Mouse (Mus musculus) liver, embryonic 16.5 days (tissue): ENCODE measurements at regions not wholly inside any gene's neighbourhood (a gene's known extent, or its start where the extent isn't known, plus 50 kb on each side); places are given as distances from the start of the nearest gene placed in this dataset.
A peak's percentile ranks its signal among the peaks of the same experiment; 100 is the strongest.

Source experiments
- ATAC-seq: fragments of 200-750 bp; cut with Nextera tagmentation; 2 replicates; pipeline ENCODE4 v1.8.0; 2017; ENCODE audit warnings: low read depth, mild to moderate bottlenecking, moderate number of reproducible peaks, moderate library complexity
- H3K27ac ChIP-seq: fragments of 300-500 bp; sonication (generic); 2 replicates; pipeline ENCODE4 v1.5.1; 2014; ENCODE audit warnings: mild to moderate bottlenecking, low read length
- H3K27me3 ChIP-seq: fragments of 300-500 bp; sonication (generic); 2 replicates; pipeline ENCODE4 v1.6.1; 2014; ENCODE audit warnings: low read depth, low read length, mixed read lengths; ENCODE audit not compliant: control insufficient read depth, insufficient read depth
- H3K36me3 ChIP-seq: fragments of 300-500 bp; sonication (generic); 2 replicates; pipeline ENCODE4 v1.6.1; 2014; ENCODE audit warnings: mild to moderate bottlenecking; ENCODE audit not compliant: control insufficient read depth, insufficient read depth
- H3K4me1 ChIP-seq: fragments of 300-500 bp; sonication (generic); 2 replicates; pipeline ENCODE4 v1.6.1; 2014; ENCODE audit warnings: low read depth, low read length, mixed read lengths; ENCODE audit not compliant: control insufficient read depth
- H3K4me2 ChIP-seq: fragments of 300-500 bp; sonication (generic); 2 replicates; pipeline ENCODE4 v1.6.1; 2014; ENCODE audit warnings: low read depth, low read length, mixed read lengths
- H3K4me3 ChIP-seq: fragments of 300-500 bp; sonication (generic); 2 replicates; pipeline ENCODE4 v1.5.1; 2014; ENCODE audit warnings: low read depth, mild to moderate bottlenecking, low read length
- H3K9ac ChIP-seq: fragments of 300-500 bp; sonication (generic); 2 replicates; pipeline ENCODE4 v1.6.1; 2014; ENCODE audit warnings: low read depth, low read length
- H3K9me3 ChIP-seq: fragments of 300-500 bp; sonication (generic); replicated peaks from 2 replicates; pipeline ENCODE4 v1.6.1; 2016; ENCODE audit warnings: low read length; ENCODE audit not compliant: control insufficient read depth
- WGBS: fragments of 180-500 bp; shearing (Covaris S2); extraction: QIAGEN DNeasy Blood & Tissue Kit; methylation state at CpG from one replicate; pipeline ENCODE4 v1.1.7; 2014; ENCODE audit not compliant: insufficient replicate concordance; 5-methylcytosine and 5-hydroxymethylcytosine counted together
- microRNA counts: library from miRNA; unstranded; fragments of <30 nt; microRNA quantifications from one replicate; lab custom pipeline; 2016
- microRNA-seq: library from miRNA; unstranded; fragments of <30 nt; microRNA quantifications from one replicate; pipeline ENCODE4, GENCODE M21; 2016

DNA sequence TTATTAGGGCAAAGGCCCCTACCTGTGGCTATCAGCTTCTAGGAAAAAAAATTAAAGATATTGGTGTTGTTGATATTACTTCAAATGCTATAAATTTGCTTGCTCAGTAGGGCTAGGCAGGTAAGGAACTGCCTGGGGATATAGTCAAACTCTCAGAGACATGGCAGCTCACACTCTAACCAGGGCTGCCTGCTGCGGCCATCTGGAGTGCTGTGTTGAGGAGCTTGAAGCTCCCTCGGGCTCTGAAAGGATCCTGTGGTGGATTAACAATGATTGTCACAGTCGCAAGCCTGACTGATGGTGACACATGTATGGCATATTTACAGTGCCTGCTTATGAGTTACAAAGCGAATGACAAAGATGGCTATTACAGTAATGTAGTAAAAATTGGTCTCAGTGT, 64.2 kb upstream of the Camk1g start:
- ATAC-seq = no peak
- Histone ChIP-seq H3K9ac (no peak overlapping the region), H3K4me1 (no peaks in the 10 kb centered on the region), H3K27ac (no peak overlapping the region), H3K4me3 (no peak overlapping the region), H3K36me3 (no peaks in the 10 kb centered on the region), H3K9me3 (no peaks in the 10 kb centered on the region), H3K4me2 (no peak overlapping the region), H3K27me3 (no peaks in the 10 kb centered on the region)
- WGBS = 57% methylated on average over 4 of the region's 4 CpGs

DNA sequence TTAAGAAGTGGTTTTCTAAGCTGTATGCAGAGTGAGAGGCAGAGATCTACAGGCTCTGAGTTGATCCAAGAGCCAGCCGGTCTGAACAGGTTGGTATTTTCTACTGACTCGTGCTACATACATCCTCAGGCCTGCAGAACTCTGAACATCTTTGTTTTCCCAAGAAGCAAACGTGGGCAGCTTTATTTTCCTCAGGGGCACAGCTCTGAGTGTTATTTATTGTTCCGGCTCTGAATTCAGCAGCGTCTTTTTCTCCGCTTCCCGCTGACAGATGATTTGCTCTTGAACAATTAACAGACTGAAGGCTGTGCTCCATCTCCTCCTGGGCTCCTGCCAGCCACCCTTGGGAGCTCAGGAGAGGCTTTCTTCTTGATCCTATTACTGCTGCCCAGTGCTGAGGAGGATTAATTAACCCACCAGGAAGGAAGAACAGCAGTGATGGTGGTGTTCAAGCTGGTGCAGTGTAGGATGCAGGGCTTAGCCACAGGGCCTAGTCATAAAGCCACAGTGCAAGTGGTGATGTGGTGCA, 63.5 kb upstream of the Camk1g start:
- no peaks in the 10 kb centered on the region for H3K27me3 ChIP-seq
- ATAC-seq = no peak
- H3K4me2 ChIP-seq = no peak overlapping the region
- no peak overlapping the region for H3K4me3 ChIP-seq
- H3K9ac ChIP-seq = no peak overlapping the region
- 58% methylated on average over 7 of the region's 7 CpGs for WGBS
- no peaks in the 10 kb centered on the region for H3K9me3 ChIP-seq
- no peak overlapping the region for H3K27ac ChIP-seq
- H3K36me3 ChIP-seq = no peaks in the 10 kb centered on the region
- H3K4me1 ChIP-seq = no peaks in the 10 kb centered on the region

DNA sequence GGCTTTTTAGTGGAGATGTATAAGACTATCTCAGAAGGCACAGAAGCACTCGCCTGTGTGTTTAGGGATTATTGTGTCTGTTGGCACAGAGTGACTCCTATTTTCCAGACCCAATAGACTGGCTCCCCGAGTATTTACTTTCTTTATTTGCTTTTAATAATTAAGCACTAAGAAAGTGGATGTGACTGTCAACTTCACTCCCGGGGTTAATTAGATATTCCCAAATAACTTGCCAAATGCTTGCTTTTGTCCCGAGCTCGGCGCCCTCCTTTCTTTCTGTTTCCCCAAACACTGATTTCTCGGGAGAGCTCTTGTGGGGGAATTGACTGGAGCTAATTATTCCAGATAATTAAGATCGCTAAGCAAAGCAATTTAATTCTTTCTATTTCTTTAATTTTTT, 60.1 kb upstream of the Camk1g start:
- H3K4me3 ChIP-seq = no peak overlapping the region
- H3K9me3 ChIP-seq = no peaks in the 10 kb centered on the region
- no peaks in the 10 kb centered on the region for H3K27me3 ChIP-seq
- H3K4me1 ChIP-seq = no peaks in the 10 kb centered on the region
- no peak overlapping the region for H3K4me2 ChIP-seq
- no peaks in the 10 kb centered on the region for H3K36me3 ChIP-seq
- H3K27ac ChIP-seq = no peak overlapping the region
- WGBS = 51% methylated on average over 8 of the region's 8 CpGs
- no peak overlapping the region for H3K9ac ChIP-seq
- no peak for ATAC-seq

DNA sequence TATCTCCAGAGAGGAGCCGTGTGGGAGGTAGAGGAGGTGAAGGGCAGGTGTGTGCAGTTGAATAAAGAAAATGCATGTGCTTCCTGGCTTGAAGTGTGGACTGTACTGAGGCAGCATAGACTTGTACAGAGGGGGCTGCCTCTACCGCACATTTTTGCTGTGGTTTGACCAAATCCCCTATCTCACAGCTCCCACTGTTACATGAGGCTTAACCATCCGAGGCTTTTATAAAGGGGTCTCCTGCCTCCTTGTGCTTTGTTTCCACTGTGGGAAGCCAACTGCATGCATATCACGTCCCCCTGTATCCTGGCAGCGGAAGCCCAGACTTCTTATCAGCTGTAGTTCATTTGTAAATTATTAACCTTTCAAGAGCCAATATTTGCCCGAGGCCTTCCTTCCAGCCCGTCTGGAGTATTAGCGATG, 53.6 kb upstream of the Camk1g start:
- Histone ChIP-seq H3K27ac (no peak overlapping the region), H3K4me3 (no peak overlapping the region), H3K9me3 (no peaks in the 10 kb centered on the region), H3K27me3 (no peaks in the 10 kb centered on the region), H3K4me2 (peak overlapping the region; percentile 33; the same call in 1 of the 2 replicates), H3K9ac (no peak overlapping the region), H3K4me1 (no peaks in the 10 kb centered on the region; the same call in 1 of the 2 replicates), H3K36me3 (no peaks in the 10 kb centered on the region)
- ATAC-seq = peak; percentile 63
- 27% methylated on average over 8 of the region's 8 CpGs for WGBS

DNA sequence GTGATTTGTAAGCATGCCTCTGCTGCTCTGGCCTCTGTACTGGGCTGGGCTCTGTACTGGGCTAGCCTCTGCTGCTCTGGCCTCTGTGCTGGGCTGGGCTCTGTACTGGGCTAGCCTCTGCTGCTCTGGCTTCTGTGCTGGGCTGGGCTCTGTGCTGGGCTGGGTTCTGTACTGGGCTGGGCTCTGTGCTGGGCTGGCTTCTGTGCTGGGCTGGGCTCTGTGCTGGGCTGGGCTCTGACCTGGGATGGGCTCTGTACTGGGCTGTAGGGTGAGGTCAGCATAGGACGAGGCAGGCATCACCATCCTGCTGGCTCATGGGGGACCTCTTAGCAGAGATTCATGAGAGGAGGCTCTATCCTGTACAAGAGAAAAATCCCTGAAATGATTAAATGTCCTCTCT, 52.8 kb upstream of the Camk1g start:
- peak; percentile 26; the same call in 1 of the 2 replicates for ATAC-seq

DNA sequence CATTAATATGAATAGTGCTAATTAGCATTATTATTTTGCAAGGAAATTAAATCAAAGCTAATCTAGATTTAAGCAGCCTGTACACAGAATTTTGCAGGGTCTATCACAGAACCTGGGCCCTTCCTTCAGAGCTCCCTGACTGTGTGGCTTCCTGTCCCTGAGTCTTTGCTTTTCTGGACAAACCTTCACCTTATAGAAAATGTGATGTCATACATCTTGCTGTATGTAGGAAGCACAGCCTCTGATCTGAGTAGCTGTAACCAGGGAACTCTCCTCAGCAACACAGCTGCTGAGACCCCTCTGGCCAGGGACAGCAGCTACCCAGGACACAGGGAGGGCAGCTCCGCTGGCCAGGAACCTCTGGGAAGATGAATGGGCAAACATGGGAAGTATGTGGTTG, 51.7 kb upstream of the Camk1g start:
- no peak for ATAC-seq
- no peaks in the 10 kb centered on the region for H3K36me3 ChIP-seq
- no peaks in the 10 kb centered on the region for H3K9me3 ChIP-seq
- no peaks in the 10 kb centered on the region for H3K27me3 ChIP-seq
- H3K4me3 ChIP-seq = no peak overlapping the region
- no peak overlapping the region for H3K9ac ChIP-seq
- H3K4me2 ChIP-seq = no peak overlapping the region
- WGBS = 71% methylated on average over 1 of the region's 1 CpGs
- no peaks in the 10 kb centered on the region; the same call in 1 of the 2 replicates for H3K4me1 ChIP-seq
- no peak overlapping the region for H3K27ac ChIP-seq

More for the DNA sequence above, 52.8 kb upstream of the Camk1g start:
- Histone ChIP-seq H3K4me1 (no peaks in the 10 kb centered on the region; the same call in 1 of the 2 replicates), H3K9me3 (no peaks in the 10 kb centered on the region), H3K27me3 (no peaks in the 10 kb centered on the region), H3K27ac (no peak overlapping the region), H3K36me3 (no peaks in the 10 kb centered on the region), H3K4me3 (no peak overlapping the region), H3K9ac (no peak overlapping the region), H3K4me2 (no peak overlapping the region)
- WGBS = 26% methylated on average over 1 of the region's 1 CpGs

DNA sequence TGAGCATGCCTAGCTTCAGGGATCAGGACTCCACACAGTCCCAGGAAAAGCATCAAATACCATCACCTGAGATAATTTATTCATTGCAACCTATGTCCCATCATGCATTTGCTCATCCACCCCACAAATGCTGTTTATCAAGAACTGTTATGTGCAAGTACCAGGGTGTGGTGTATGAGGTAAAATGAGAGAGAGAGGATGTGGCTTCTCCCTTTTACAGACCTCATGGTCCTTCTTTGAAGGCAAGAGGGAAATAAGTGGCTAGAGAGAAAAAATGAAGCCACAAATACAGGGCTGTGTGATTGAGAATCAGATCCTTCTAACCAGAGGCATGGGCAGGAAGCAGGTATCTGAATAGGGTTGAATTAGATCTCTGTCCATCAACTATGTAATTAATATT, 51.3 kb upstream of the Camk1g start:
- Histone ChIP-seq H3K27ac (no peak overlapping the region), H3K4me2 (no peak overlapping the region), H3K4me1 (no peaks in the 10 kb centered on the region; the same call in 1 of the 2 replicates), H3K9ac (no peak overlapping the region), H3K4me3 (no peak overlapping the region), H3K36me3 (no peaks in the 10 kb centered on the region), H3K27me3 (no peaks in the 10 kb centered on the region), H3K9me3 (no peaks in the 10 kb centered on the region)
- ATAC-seq = no peak

MicroRNAs encoded in the stretch of these regions (microRNA counts, 519-probe panel; counts per million panel counts)
- microRNA mmu-miR-205 (lab: Ali Mortazavi, UCI) = 2,524 counts per million, percentile 67 among the panel's probes with 10 or more counts

Small RNA genes in the stretch of these regions (microRNA-seq; reads per million reads assigned to microRNA genes)
- 60.3 reads per million, percentile 49 among the genes with 10 or more reads in this experiment for gene Mir205
